Mouse (Mus musculus): ENCODE measurements at regions not wholly inside any gene's neighbourhood (a gene's known extent, or its start where the extent isn't known, plus 50 kb on each side); places are given as distances from the start of the nearest gene placed in this dataset.

GRCm38 (mm10) chr1:75797793-75798192, 251.7 kb downstream of the Slc4a3 start:
- TF ChIP-seq POLR2A (IDR thresholded peaks at IDR 0.05; ENCODE audit: extremely low read depth, insufficient read depth, low read length): no peak
- TF ChIP-seq CTCF (IDR thresholded peaks at IDR 0.05; ENCODE audit: extremely low read depth, insufficient read depth, low read length): no peak
- no peaks in the 10 kb centered on the region for H3K4me1 ChIP-seq (ENCODE audit: control insufficient read depth, insufficient read depth, low read length)
- H3K27ac ChIP-seq (ENCODE audit: insufficient read depth, low read length): no peak overlapping the region
- H3K4me3 ChIP-seq (ENCODE audit: insufficient read depth, low read length): no peak overlapping the region

DNA sequence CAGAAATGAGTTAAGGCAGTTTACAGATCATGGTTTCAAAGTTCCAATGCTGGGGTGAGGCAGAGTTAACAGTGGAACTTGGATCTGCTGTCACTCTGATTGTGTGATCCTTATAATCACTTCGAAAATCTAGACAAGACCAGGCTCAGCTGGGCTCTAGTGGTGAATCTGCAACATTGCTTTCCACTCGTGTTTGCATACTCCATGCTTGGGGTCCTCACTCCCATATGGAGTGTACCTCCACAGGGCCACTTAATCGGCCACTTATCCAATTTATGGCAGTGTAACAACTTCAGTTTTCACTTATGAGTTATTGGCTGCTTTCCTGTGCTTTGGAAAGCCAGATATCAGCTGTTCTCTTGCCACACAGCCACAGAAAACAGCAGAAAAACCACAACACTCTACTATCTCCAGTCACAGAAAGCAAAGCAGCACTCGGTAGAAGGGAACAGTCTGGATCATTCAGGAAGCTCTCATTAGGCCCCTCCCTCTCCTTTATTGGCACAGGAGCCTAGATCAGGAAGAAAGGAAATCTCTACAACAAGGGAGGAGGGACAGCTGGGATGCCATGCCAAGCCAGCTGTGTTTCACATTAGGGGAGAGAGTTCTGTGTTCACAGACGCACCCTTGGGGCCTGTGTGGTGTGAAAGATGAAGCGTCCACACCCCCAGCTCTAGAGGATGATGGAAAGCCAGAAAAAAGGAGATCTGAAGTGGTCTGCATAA, 252.5 kb downstream of the Slc4a3 start:
- TF ChIP-seq POLR2A (IDR thresholded peaks at IDR 0.05; ENCODE audit: extremely low read depth, insufficient read depth, low read length) (no peak), CTCF (IDR thresholded peaks at IDR 0.05; ENCODE audit: extremely low read depth, insufficient read depth, low read length) (no peak)
- Histone ChIP-seq H3K27ac (ENCODE audit: insufficient read depth, low read length) (no peak overlapping the region), H3K4me1 (ENCODE audit: control insufficient read depth, insufficient read depth, low read length) (no peaks in the 10 kb centered on the region), H3K4me3 (ENCODE audit: insufficient read depth, low read length) (no peak overlapping the region)

- Histone ChIP-seq H3K4me3 (ENCODE audit: insufficient read depth, low read length) (no peak overlapping the region), H3K27ac (ENCODE audit: insufficient read depth, low read length) (no peak overlapping the region), H3K4me1 (ENCODE audit: control insufficient read depth, insufficient read depth, low read length) (no peaks in the 10 kb centered on the region)
- TF ChIP-seq POLR2A (IDR thresholded peaks at IDR 0.05; ENCODE audit: extremely low read depth, insufficient read depth, low read length) (no peak), CTCF (IDR thresholded peaks at IDR 0.05; ENCODE audit: extremely low read depth, insufficient read depth, low read length) (no peak)
Observed at GRCm38 (mm10) chr1:75804473-75804872, 258.4 kb downstream of the Slc4a3 start.

GRCm38 (mm10) chr1:75812471-75812870, 266.4 kb downstream of the Slc4a3 start:
- TF ChIP-seq CTCF (IDR thresholded peaks at IDR 0.05; ENCODE audit: extremely low read depth, insufficient read depth, low read length) (no peak), POLR2A (IDR thresholded peaks at IDR 0.05; ENCODE audit: extremely low read depth, insufficient read depth, low read length) (no peak)
- H3K4me1 ChIP-seq (ENCODE audit: control insufficient read depth, insufficient read depth, low read length): no peaks in the 10 kb centered on the region
- no peak overlapping the region for H3K4me3 ChIP-seq (ENCODE audit: insufficient read depth, low read length)
- H3K27ac ChIP-seq (ENCODE audit: insufficient read depth, low read length): no peak overlapping the region

DNA sequence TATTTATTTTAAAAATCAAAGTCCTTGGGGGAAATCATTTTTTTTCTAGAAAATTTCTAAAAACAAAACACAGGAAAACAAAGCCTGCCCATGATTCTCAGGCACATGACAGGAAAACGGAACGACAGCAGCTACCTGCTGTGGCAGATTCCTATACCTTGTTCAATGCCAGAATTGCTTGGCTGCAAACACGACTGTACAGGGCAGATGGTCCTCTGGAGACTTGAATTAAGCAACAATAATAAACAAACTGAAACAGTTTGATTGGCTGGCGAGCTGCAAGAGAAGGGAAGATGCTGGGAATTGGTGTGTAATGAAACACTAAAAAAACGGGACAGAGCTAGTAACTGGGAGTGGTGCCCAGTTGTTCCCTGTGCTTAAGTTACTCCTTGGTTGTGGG, 280.1 kb downstream of the Slc4a3 start:
- H3K4me1 ChIP-seq (ENCODE audit: control insufficient read depth, insufficient read depth, low read length): peaks cover 1% of the 10 kb centered on the region
- no peak overlapping the region for H3K27ac ChIP-seq (ENCODE audit: insufficient read depth, low read length)
- no peak for TF ChIP-seq CTCF (IDR thresholded peaks at IDR 0.05; ENCODE audit: extremely low read depth, insufficient read depth, low read length)
- no peak for TF ChIP-seq POLR2A (IDR thresholded peaks at IDR 0.05; ENCODE audit: extremely low read depth, insufficient read depth, low read length)
- H3K4me3 ChIP-seq (ENCODE audit: insufficient read depth, low read length): no peak overlapping the region

DNA sequence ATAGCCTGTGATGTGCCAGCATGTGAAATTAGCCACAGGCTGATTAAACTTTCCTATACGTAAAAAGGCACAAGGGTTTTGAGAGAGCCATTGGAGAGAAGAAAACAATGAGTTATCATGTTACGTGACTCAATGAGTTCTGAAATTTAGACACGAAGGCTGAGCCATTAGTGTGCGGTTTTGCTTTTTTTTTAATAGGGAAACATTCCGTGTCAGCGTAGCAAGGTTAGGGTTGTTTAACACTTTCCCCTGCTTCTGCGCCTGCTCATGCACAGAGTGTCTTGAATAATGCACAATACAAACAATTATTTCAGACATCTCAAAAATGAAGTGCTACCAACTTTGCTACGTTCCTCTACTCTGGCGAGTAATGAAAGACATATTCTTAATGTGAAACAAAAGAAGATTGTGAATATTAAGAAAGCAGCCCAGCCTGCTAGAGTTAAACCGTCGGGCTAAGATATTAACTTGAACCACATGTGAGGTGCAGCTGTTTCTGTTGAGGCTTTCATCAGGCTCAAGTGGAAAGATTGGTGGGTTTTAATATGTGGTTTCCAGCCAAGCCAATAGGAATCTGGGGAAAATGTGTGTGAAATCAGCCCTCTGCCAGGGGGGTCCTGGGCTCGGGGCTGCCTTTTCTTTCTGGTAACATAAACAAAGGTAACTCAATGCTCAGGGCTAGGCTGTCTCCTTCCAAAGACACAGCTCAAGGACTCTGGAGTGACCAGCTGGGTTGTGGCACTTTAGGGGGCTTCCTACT, 287.2 kb downstream of the Slc4a3 start:
- Histone ChIP-seq H3K27ac (ENCODE audit: insufficient read depth, low read length) (no peak overlapping the region), H3K4me1 (ENCODE audit: control insufficient read depth, insufficient read depth, low read length) (no peaks in the 10 kb centered on the region), H3K4me3 (ENCODE audit: insufficient read depth, low read length) (no peak overlapping the region)
- TF ChIP-seq CTCF (IDR thresholded peaks at IDR 0.05; ENCODE audit: extremely low read depth, insufficient read depth, low read length) (no peak), POLR2A (IDR thresholded peaks at IDR 0.05; ENCODE audit: extremely low read depth, insufficient read depth, low read length) (no peak)

GRCm38 (mm10) chr1:75834361-75834760, 288.3 kb downstream of the Slc4a3 start:
- TF ChIP-seq CTCF (IDR thresholded peaks at IDR 0.05; ENCODE audit: extremely low read depth, insufficient read depth, low read length): no peak
- no peak for TF ChIP-seq POLR2A (IDR thresholded peaks at IDR 0.05; ENCODE audit: extremely low read depth, insufficient read depth, low read length)
- no peak overlapping the region for H3K27ac ChIP-seq (ENCODE audit: insufficient read depth, low read length)
- H3K4me1 ChIP-seq (ENCODE audit: control insufficient read depth, insufficient read depth, low read length): no peaks in the 10 kb centered on the region

DNA sequence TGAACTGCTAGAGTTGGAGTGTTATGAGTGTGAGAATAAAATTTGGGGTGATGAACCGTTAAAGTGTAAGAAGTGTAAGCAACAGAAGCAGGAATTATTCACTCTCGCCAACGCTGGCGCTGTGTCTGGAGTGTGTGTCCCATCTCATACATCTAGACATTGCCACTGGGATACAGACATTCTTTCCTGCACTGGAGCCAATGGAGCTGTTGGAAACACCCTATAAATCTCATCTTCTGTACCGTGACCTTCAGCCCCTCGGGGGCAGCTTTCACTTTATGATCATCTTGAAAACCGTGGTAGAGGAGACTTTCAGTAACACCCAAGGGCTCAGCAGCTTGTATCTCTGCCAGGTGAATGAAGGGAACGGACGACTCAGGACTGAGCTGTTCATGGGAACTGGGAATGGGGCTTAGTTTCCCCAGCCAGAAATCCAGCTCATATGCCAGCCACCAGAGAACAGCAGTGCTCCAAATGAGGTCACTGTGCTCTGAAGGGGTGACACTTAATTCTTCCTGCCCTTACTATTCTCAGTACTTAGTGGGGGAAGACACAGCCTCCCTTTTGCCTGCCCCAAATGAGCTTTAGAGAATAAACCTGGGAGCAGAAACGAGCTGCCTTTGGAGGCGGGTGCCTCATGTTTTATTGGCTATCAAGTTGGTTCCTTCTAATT, 293.6 kb downstream of the Slc4a3 start:
- no peak overlapping the region for H3K4me3 ChIP-seq (ENCODE audit: insufficient read depth, low read length)
- TF ChIP-seq CTCF (IDR thresholded peaks at IDR 0.05; ENCODE audit: extremely low read depth, insufficient read depth, low read length) (no peak), POLR2A (IDR thresholded peaks at IDR 0.05; ENCODE audit: extremely low read depth, insufficient read depth, low read length) (no peak)
- H3K4me1 ChIP-seq (ENCODE audit: control insufficient read depth, insufficient read depth, low read length): 0 out of 2 replicates have a peak, but pooled peaks cover 1% of the 10 kb centered on the region
- no peak overlapping the region for H3K27ac ChIP-seq (ENCODE audit: insufficient read depth, low read length)

More at GRCm38 (mm10) chr1:75834361-75834760, 288.3 kb downstream of the Slc4a3 start:
- H3K4me3 ChIP-seq (ENCODE audit: insufficient read depth, low read length): no peak overlapping the region

GRCm38 (mm10) chr1:75842396-75842795, 296.3 kb downstream of the Slc4a3 start:
- H3K4me3 ChIP-seq (ENCODE audit: insufficient read depth, low read length): no peak overlapping the region
- 0 out of 2 replicates have a peak, but pooled peaks cover 1% of the 10 kb centered on the region for H3K4me1 ChIP-seq (ENCODE audit: control insufficient read depth, insufficient read depth, low read length)
- no peak for TF ChIP-seq POLR2A (IDR thresholded peaks at IDR 0.05; ENCODE audit: extremely low read depth, insufficient read depth, low read length)
- no peak overlapping the region for H3K27ac ChIP-seq (ENCODE audit: insufficient read depth, low read length)
